Comparison of ENCODE assay signal across 8 mouse cellular contexts in the genomic region with DNA sequence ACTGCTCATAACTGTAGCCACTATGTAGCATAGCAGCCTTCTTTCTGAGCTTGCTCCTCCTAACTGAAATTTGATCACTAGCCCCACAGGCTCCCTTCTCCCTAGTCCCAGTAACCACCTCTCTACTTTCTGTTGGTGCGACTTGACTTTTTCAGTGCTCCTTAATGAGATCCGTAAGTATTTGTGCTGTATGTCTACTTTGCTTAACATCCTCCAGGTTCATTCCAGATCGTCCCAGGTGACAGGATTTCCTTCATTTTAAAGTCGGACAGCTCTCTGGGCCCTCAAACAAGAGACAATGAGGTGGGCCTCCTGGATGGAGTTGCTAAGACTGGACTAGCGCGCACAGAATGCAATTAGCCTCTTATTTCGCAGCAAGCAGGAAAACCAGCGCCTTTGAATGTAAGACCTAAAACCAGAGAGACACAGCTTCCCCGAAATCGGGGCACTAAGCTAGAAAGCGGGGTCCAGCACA. TPM values are rescaled to one million over a fixed set of nuclear protein-coding genes. Genes with fewer than 3 reads are reported as not detected.
DNase-seq lines count a peak whose midpoint lies in the region; ATAC-seq and TF ChIP-seq lines count a peak whose summit lies in the region.

No protein-coding gene starts in this region.

- no peak for ATAC-seq in heart, embryonic 14.5 days (ENCODE audit: insufficient number of reproducible peaks, insufficient read depth, low FRiP score, low read depth)
- ATAC-seq in liver, embryonic 14.5 days (ENCODE audit: insufficient read depth) = no peak; the same call in 1 of the 2 replicates
- ATAC-seq in stomach, postnatal 0 days (ENCODE audit: low FRiP score, low TSS enrichment) = no peak

- H3K36me3 ChIP-seq in heart, embryonic 14.5 days (ENCODE audit: control insufficient read depth, insufficient read depth, low read length) = peaks cover 9% of the 10 kb centered on the region; the same call in 1 of the 2 replicates
- no peaks in the 10 kb centered on the region for H3K36me3 ChIP-seq in liver, embryonic 14.5 days (replicated peaks; ENCODE audit: control insufficient read depth, insufficient read depth, low read depth)
- H3K36me3 ChIP-seq in stomach, postnatal 0 days (ENCODE audit: control insufficient read depth, insufficient read depth, low read length) = no peaks in the 10 kb centered on the region

- DNase-seq in kidney, adult 11 months = peak; percentile 19
- DNase-seq in kidney, adult 18-20 months = no peak
- DNase-seq in 416B (ENCODE audit: low read depth) = peak; percentile 81
- peak; percentile 14 for DNase-seq in T-cell, adult 2 months (ENCODE audit: low spot score)
- no peak for DNase-seq in liver, embryonic 14.5 days (ENCODE audit: low read depth in 3 of 3, low spot score in 3 of 3)
- no peak for DNase-seq in stomach, postnatal 0 days (ENCODE audit: low spot score)
- DNase-seq in adrenal gland, postnatal 25 days = no peak

- H3K27ac ChIP-seq in heart, embryonic 14.5 days (replicated peaks in 1 of 2; ENCODE audit: control insufficient read depth in 1 of 2, insufficient read depth in 1 of 2, low read depth in 2 of 2, low read length in 2 of 2) = peak overlapping the region; percentile 96 to 98
- H3K27ac ChIP-seq in liver, embryonic 14.5 days = peak overlapping the region; percentile 64
- H3K27ac ChIP-seq in stomach, postnatal 0 days (replicated peaks) = peak overlapping the region; percentile 98

- peak overlapping the region; percentile 87 for H3K4me2 ChIP-seq in heart, embryonic 14.5 days (ENCODE audit: low read length)
- H3K4me2 ChIP-seq in liver, embryonic 14.5 days (ENCODE audit: low read depth) = peak overlapping the region; percentile 90
- H3K4me2 ChIP-seq in stomach, postnatal 0 days (replicated peaks; ENCODE audit: low read depth) = peak overlapping the region; percentile 87

- peak overlapping the region; percentile 74 to 82 for H3K4me3 ChIP-seq in heart, embryonic 14.5 days (ENCODE audit: control insufficient read depth in 1 of 2, insufficient read depth in 1 of 2, low read depth in 1 of 2, low read length in 2 of 2)
- H3K4me3 ChIP-seq in liver, embryonic 14.5 days (ENCODE audit: insufficient read depth in 1 of 2, low read depth in 2 of 2, low read length in 2 of 2) = peak overlapping the region; percentile 49 to 63
- H3K4me3 ChIP-seq in stomach, postnatal 0 days (ENCODE audit: low read depth, low read length) = peak overlapping the region; percentile 81

- TF ChIP-seq EP300 in liver, embryonic 14.5 days (IDR thresholded peaks at IDR 0.05; ENCODE audit: low read depth) = no peak
- TF ChIP-seq EP300 in stomach, postnatal 0 days (optimal IDR thresholded peaks at IDR 0.05) = no peak

- TF ChIP-seq CTCF in liver, embryonic 14.5 days (IDR thresholded peaks at IDR 0.05; ENCODE audit: low read depth) = no peak
- TF ChIP-seq CTCF in stomach, postnatal 0 days (IDR thresholded peaks at IDR 0.05; ENCODE audit: low read depth) = no peak

- no peaks in the 10 kb centered on the region for H3K9me3 ChIP-seq in heart, embryonic 14.5 days (ENCODE audit: control insufficient read depth, low read length)
- H3K9me3 ChIP-seq in liver, embryonic 14.5 days (ENCODE audit: control insufficient read depth, low read length) = no peaks in the 10 kb centered on the region
- no peaks in the 10 kb centered on the region for H3K9me3 ChIP-seq in stomach, postnatal 0 days (ENCODE audit: control insufficient read depth, low read length)

- 1% methylated on average over 11 of the region's 11 CpGs for WGBS in heart, embryonic 14.5 days
- WGBS in liver, embryonic 14.5 days (ENCODE audit: insufficient replicate concordance) = 6% methylated on average over 11 of the region's 11 CpGs
- WGBS in stomach, postnatal 0 days = 2% methylated on average over 11 of the region's 11 CpGs

- H3K27me3 ChIP-seq in heart, embryonic 14.5 days (ENCODE audit: control insufficient read depth, insufficient read depth, low read length) = no peaks in the 10 kb centered on the region
- H3K27me3 ChIP-seq in liver, embryonic 14.5 days (ENCODE audit: control insufficient read depth, insufficient read depth, low read length) = no peaks in the 10 kb centered on the region
- no peaks in the 10 kb centered on the region for H3K27me3 ChIP-seq in stomach, postnatal 0 days (ENCODE audit: control insufficient read depth, insufficient read depth, low read length)

- H3K9ac ChIP-seq in heart, embryonic 14.5 days (ENCODE audit: low read length) = peak overlapping the region; percentile 97
- H3K9ac ChIP-seq in liver, embryonic 14.5 days (replicated peaks) = peak overlapping the region; percentile 77
- peak overlapping the region; percentile 98 for H3K9ac ChIP-seq in stomach, postnatal 0 days (ENCODE audit: low read length)

- peaks cover 5 to 21% of the 10 kb centered on the region in 2 experiments; a peak in 3 of 4 replicates for H3K4me1 ChIP-seq in heart, embryonic 14.5 days (ENCODE audit: control insufficient read depth in 2 of 2, insufficient read depth in 2 of 2, low read length in 2 of 2)
- peaks cover 0 to 13% of the 10 kb centered on the region in 2 experiments; a peak in 3 of 4 replicates for H3K4me1 ChIP-seq in liver, embryonic 14.5 days (replicated peaks; ENCODE audit: control insufficient read depth in 2 of 2, insufficient read depth in 2 of 2, low read length in 1 of 2)
- H3K4me1 ChIP-seq in stomach, postnatal 0 days (replicated peaks; ENCODE audit: control insufficient read depth, insufficient read depth) = peaks cover 3% of the 10 kb centered on the region; the same call in 1 of the 2 replicates

RNA-seq across cellular contexts. Expression of gene Rcbtb2, which starts 19.6 kb away (rescaled TPM):
- polyA plus RNA-seq in heart, embryonic 14.5 days (2014; fragmentation: Nextera tagmentation; extraction: Ambion mirVana) = 66.0 and 70.8 TPM in 2 replicates
- polyA plus RNA-seq in liver, embryonic 14.5 days (2012; rRNA removed) = 5.9 and 7.9 TPM in 2 replicates
- 16.0 and 20.3 TPM in 2 replicates for polyA plus RNA-seq in liver, embryonic 14.5 days (2014; fragmentation: Nextera tagmentation; extraction: Ambion mirVana)
- 42.7 and 44.0 TPM in 2 replicates for polyA plus RNA-seq in stomach, postnatal 0 days (2015; fragmentation: Nextera tagmentation; extraction: Ambion mirVana)
- total RNA-seq in adrenal gland, postnatal 25 days (2021) = 26.2 and 33.1 TPM in 2 replicates

Comparison
In these comparisons a context has a peak if more than half of its experiments do, and no peak if none do; other contexts are left out.
1. DNase-seq: peak in kidney, adult 11 months (single experiment), 416B (single experiment) and T-cell, adult 2 months (single experiment); none in kidney, adult 18-20 months (single experiment), liver, embryonic 14.5 days (0 of 3), stomach, postnatal 0 days (single experiment) and adrenal gland, postnatal 25 days (single experiment).
2. Peak in every context shown above with its lines, with median percentiles within 50 percentile points of each other: H3K27ac ChIP-seq, H3K4me2 ChIP-seq, H3K4me3 ChIP-seq and H3K9ac ChIP-seq.